Mouse (Mus musculus) c-Kit-positive CD71-negative TER-119-negative erythroid progenitor cells, embryonic 14.5 days (primary cell): ENCODE data around the gene Bace1.

Source experiments
- DNase-seq: peaks from one replicate; pipeline ENCODE4 v3.0.0-alpha.2; 2013; ENCODE audit warnings: low read depth

The Bace1 gene

GRCm38 (mm10) chr9:45838434-45839138, at the start of gene Bace1:
TSS of gene Bace1 (plus strand) at chr9:45838580.
- no peak for DNase-seq

GRCm38 (mm10) chr9:45791456-45792142, 46.8 kb upstream of the Bace1 start:
- DNase-seq: no peak

- no peak for DNase-seq
Observed at GRCm38 (mm10) chr9:45792235-45792634, 46.1 kb upstream of the Bace1 start.

GRCm38 (mm10) chr9:45793697-45794096, 44.7 kb upstream of the Bace1 start:
- DNase-seq: no peak

GRCm38 (mm10) chr9:45795722-45796121, 42.7 kb upstream of the Bace1 start:
- no peak for DNase-seq

GRCm38 (mm10) chr9:45797271-45797670, 41.1 kb upstream of the Bace1 start:
- no peak for DNase-seq

GRCm38 (mm10) chr9:45798467-45799164, 39.8 kb upstream of the Bace1 start:
- DNase-seq: no peak

GRCm38 (mm10) chr9:45799402-45799801, 39.0 kb upstream of the Bace1 start:
- no peak for DNase-seq

- DNase-seq: no peak
Observed at GRCm38 (mm10) chr9:45803070-45803774, 35.2 kb upstream of the Bace1 start.

- DNase-seq: no peak
Observed at GRCm38 (mm10) chr9:45806847-45807246, 31.5 kb upstream of the Bace1 start.

GRCm38 (mm10) chr9:45807337-45807736, 31.0 kb upstream of the Bace1 start:
- DNase-seq: no peak

- no peak for DNase-seq
Observed at GRCm38 (mm10) chr9:45807761-45808160, 30.6 kb upstream of the Bace1 start.

- DNase-seq: no peak
Observed at GRCm38 (mm10) chr9:45811946-45812345, 26.4 kb upstream of the Bace1 start.

- DNase-seq: no peak
Observed at GRCm38 (mm10) chr9:45815113-45815512, 23.3 kb upstream of the Bace1 start.

GRCm38 (mm10) chr9:45815525-45815924, 22.9 kb upstream of the Bace1 start:
- DNase-seq: no peak

- no peak for DNase-seq
Observed at GRCm38 (mm10) chr9:45818406-45819011, 19.9 kb upstream of the Bace1 start.

GRCm38 (mm10) chr9:45827663-45828290, 10.6 kb upstream of the Bace1 start:
- DNase-seq: no peak

GRCm38 (mm10) chr9:45828291-45828963, 10.0 kb upstream of the Bace1 start, which contains the start of gene Cep164:
TSS of gene Cep164 (minus strand) at chr9:45828691.
- DNase-seq: peak; percentile 74

- peak; percentile 68 for DNase-seq
Observed at GRCm38 (mm10) chr9:45829107-45829506, 9.3 kb upstream of the Bace1 start.

- no peak for DNase-seq
Observed at GRCm38 (mm10) chr9:45832898-45833297, 5.5 kb upstream of the Bace1 start.

- no peak for DNase-seq
Observed at GRCm38 (mm10) chr9:45833461-45833860, 4.9 kb upstream of the Bace1 start.
